In the genomic region with DNA sequence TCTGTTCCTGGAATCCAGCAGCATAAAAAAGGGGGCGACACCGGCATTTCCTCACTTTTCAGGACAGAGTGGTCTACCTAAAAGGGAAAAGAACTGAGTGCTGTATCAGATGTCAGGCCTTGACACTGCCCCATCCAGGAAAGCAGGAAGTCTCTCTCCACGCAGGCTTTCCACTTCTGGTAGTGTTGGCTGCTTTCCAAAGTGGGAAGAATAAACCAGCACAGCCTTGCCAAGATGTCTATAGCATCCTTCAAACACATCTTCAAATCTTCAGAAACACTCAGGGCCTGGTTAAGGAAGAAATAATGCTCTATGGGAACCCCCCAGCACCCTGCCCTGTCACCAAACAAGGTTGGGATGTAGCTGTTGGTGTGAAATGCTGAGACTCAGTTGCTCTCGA, we compare ENCODE assay signal across 17 mouse cellular contexts.
DNase-seq lines count a peak whose midpoint lies in the region; ATAC-seq lines count a peak whose summit lies in the region.
"Had no signal": no experiment of that assay in that cellular context is flagged by ENCODE, and none has a peak within 500 bp of the region (broad histone marks: within the 10 kb centered on the region; RNA-seq: fewer than 3 reads in every experiment).

No protein-coding gene starts in this region.

- WGBS in kidney, embryonic 14.5 days = 67% methylated on average over 4 of the region's 4 CpGs

- H3K9me3 ChIP-seq in kidney, embryonic 14.5 days (ENCODE audit: control insufficient read depth, low read length) = no peaks in the 10 kb centered on the region
- H3K9me3 ChIP-seq: embryonic facial prominence, embryonic 12.5 days; forebrain, embryonic 12.5 days; limb, embryonic 12.5 days; neural tube, embryonic 12.5 days had no signal

- no peak overlapping the region for H3K27ac ChIP-seq in kidney, embryonic 14.5 days (ENCODE audit: low read depth, low read length)
- H3K27ac ChIP-seq: embryonic facial prominence, embryonic 12.5 days; forebrain, embryonic 12.5 days; limb, embryonic 12.5 days; macrophage; neural tube, embryonic 12.5 days had no signal

- H3K27me3 ChIP-seq in kidney, embryonic 14.5 days (ENCODE audit: control insufficient read depth, insufficient read depth, low read length) = no peaks in the 10 kb centered on the region
- H3K27me3 ChIP-seq: embryonic facial prominence, embryonic 12.5 days; forebrain, embryonic 12.5 days; limb, embryonic 12.5 days; neural tube, embryonic 12.5 days had no signal

- peak; percentile 38 to 47 for DNase-seq in cerebellum, postnatal 10 days
- peak; percentile 28 for DNase-seq in kidney, adult 9 months
- peak; percentile 31 for DNase-seq in 3T3-L1 (ENCODE audit: low read depth, low spot score)
- DNase-seq in kidney, postnatal 14 days = peak; percentile 36
- DNase-seq in natural killer cell, adult 2 months (ENCODE audit: low spot score in 2 of 2) = no peak
- DNase-seq in left cerebral cortex, postnatal 25 days (ENCODE audit: low spot score in 2 of 2) = no peak
- DNase-seq: gastrocnemius, postnatal 36 days; right cerebral cortex, postnatal 4 days had no signal

- H3K36me3 ChIP-seq in kidney, embryonic 14.5 days (ENCODE audit: control insufficient read depth, insufficient read depth, low read length) = no peaks in the 10 kb centered on the region
- H3K36me3 ChIP-seq: embryonic facial prominence, embryonic 12.5 days; forebrain, embryonic 12.5 days; G1E; limb, embryonic 12.5 days; neural tube, embryonic 12.5 days had no signal

- no peak overlapping the region for H3K4me2 ChIP-seq in kidney, embryonic 14.5 days (replicated peaks; ENCODE audit: low read depth, low read length)
- H3K4me2 ChIP-seq: embryonic facial prominence, embryonic 12.5 days; forebrain, embryonic 12.5 days; limb, embryonic 12.5 days; neural tube, embryonic 12.5 days had no signal

- no peak overlapping the region for H3K4me3 ChIP-seq in kidney, embryonic 14.5 days (ENCODE audit: low read length)
- H3K4me3 ChIP-seq: embryonic facial prominence, embryonic 12.5 days; forebrain, embryonic 12.5 days; limb, embryonic 12.5 days; neural tube, embryonic 12.5 days had no signal

- H3K4me1 ChIP-seq in kidney, embryonic 14.5 days (ENCODE audit: control insufficient read depth, insufficient read depth, low read length) = no peaks in the 10 kb centered on the region
- H3K4me1 ChIP-seq: embryonic facial prominence, embryonic 12.5 days; forebrain, embryonic 12.5 days; limb, embryonic 12.5 days; neural tube, embryonic 12.5 days had no signal

- intact Hi-C loops in left cerebral cortex, postnatal 25 days (cut with DNase I) = no loop called here

- no peak for ATAC-seq in cerebellum, adult (ENCODE audit: insufficient number of reproducible peaks, low FRiP score, low TSS enrichment)
- ATAC-seq in kidney, embryonic 14.5 days (ENCODE audit: low FRiP score, low TSS enrichment) = no peak
- ATAC-seq: midbrain, embryonic 16.5 days had no signal

- no peak overlapping the region for H3K9ac ChIP-seq in kidney, embryonic 14.5 days (ENCODE audit: low read depth, low read length)
- H3K9ac ChIP-seq: embryonic facial prominence, embryonic 12.5 days; forebrain, embryonic 12.5 days; limb, embryonic 12.5 days; neural tube, embryonic 12.5 days had no signal

Comparison
In these comparisons a context has a peak if more than half of its experiments do, and no peak if none do; other contexts are left out.
1. DNase-seq: peak in cerebellum, postnatal 10 days (2 of 2), kidney, adult 9 months (single experiment), 3T3-L1 (single experiment) and kidney, postnatal 14 days (single experiment); none in natural killer cell, adult 2 months (0 of 2) and left cerebral cortex, postnatal 25 days (0 of 2).